ENCODE assay signal across 8 mouse cellular contexts in the genomic region with DNA sequence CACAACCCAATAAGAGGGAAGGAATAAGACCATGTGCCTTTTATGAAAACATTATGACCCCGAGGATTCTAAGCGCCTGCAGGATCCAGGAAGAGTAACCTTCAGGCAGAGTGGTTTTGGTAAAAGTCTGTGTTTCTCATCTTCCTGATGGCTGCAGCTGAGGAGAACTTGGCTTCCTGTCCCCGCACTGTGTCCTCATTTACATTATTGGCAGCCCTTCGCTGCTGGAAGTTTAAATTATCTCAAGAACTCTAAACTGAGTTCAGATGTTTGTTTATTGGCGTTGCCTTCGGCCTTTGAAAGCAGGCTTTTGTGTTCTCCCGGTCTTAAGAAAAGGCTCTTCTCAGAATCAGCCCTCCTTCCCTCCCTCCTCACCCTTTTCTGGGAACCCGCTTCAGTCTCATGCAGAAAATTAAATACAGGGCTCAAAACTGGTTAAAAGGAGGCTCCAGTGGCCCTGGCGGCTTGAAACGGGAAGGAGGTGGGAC.
A peak's percentile ranks its signal among the peaks of the same experiment; 100 is the strongest.
DNase-seq lines count a peak whose midpoint lies in the region; ATAC-seq and TF ChIP-seq lines count a peak whose summit lies in the region.

No protein-coding gene starts in this region.

- peak; percentile 62 for ATAC-seq in lung, embryonic 14.5 days (ENCODE audit: insufficient read depth)
- peak; percentile 45 for ATAC-seq in intestine, embryonic 15.5 days
- peak; percentile 40 for ATAC-seq in neural tube, embryonic 13.5 days (ENCODE audit: low read depth)

- TF ChIP-seq CTCF in lung, embryonic 14.5 days (IDR thresholded peaks at IDR 0.05; ENCODE audit: low read depth), result no peak
- no peak for TF ChIP-seq CTCF in embryonic fibroblast, embryonic 13.5 days (IDR thresholded peaks at IDR 0.05; ENCODE audit: borderline replicate concordance, insufficient read depth, low read length)

- no peaks in the 10 kb centered on the region for H3K9me3 ChIP-seq in lung, embryonic 14.5 days (ENCODE audit: low read depth, low read length)
- H3K9me3 ChIP-seq in intestine, embryonic 15.5 days, result no peaks in the 10 kb centered on the region
- H3K9me3 ChIP-seq in neural tube, embryonic 13.5 days, result no peaks in the 10 kb centered on the region

- no peaks in the 10 kb centered on the region for H3K36me3 ChIP-seq in lung, embryonic 14.5 days (ENCODE audit: insufficient read depth)
- H3K36me3 ChIP-seq in intestine, embryonic 15.5 days, result no peaks in the 10 kb centered on the region
- no peaks in the 10 kb centered on the region for H3K36me3 ChIP-seq in neural tube, embryonic 13.5 days

- no peak for TF ChIP-seq POLR2A in embryonic fibroblast, embryonic 13.5 days (IDR thresholded peaks at IDR 0.05; ENCODE audit: low read depth, low read length)

- peak overlapping the region; percentile 46; the same call in 1 of the 2 replicates for H3K4me3 ChIP-seq in lung, embryonic 14.5 days (ENCODE audit: low read depth, low read length)
- peak overlapping the region; percentile 18; the same call in 1 of the 2 replicates for H3K4me3 ChIP-seq in embryonic fibroblast, embryonic 13.5 days (ENCODE audit: insufficient read depth, low read length)
- peak overlapping the region; percentile 41 for H3K4me3 ChIP-seq in intestine, embryonic 15.5 days (replicated peaks)
- peak overlapping the region; percentile 66 for H3K4me3 ChIP-seq in neural tube, embryonic 13.5 days

- no peaks in the 10 kb centered on the region for H3K27me3 ChIP-seq in lung, embryonic 14.5 days (ENCODE audit: insufficient read depth, low read length)
- 0 out of 2 replicates have a peak, but pooled peaks cover 5% of the 10 kb centered on the region for H3K27me3 ChIP-seq in intestine, embryonic 15.5 days (replicated peaks)
- no peaks in the 10 kb centered on the region for H3K27me3 ChIP-seq in neural tube, embryonic 13.5 days

- WGBS in lung, embryonic 14.5 days, result 2% methylated on average over 10 of the region's 10 CpGs
- 8% methylated on average over 10 of the region's 10 CpGs for WGBS in intestine, embryonic 15.5 days
- 1% methylated on average over 10 of the region's 10 CpGs for WGBS in neural tube, embryonic 13.5 days

- H3K4me1 ChIP-seq in lung, embryonic 14.5 days (ENCODE audit: insufficient read depth), result no peaks in the 10 kb centered on the region
- H3K4me1 ChIP-seq in embryonic fibroblast, embryonic 13.5 days (ENCODE audit: control insufficient read depth, insufficient read depth, low read length), result peaks cover 9% of the 10 kb centered on the region
- H3K4me1 ChIP-seq in intestine, embryonic 15.5 days (replicated peaks), result peaks cover 6% of the 10 kb centered on the region; the same call in 1 of the 2 replicates
- H3K4me1 ChIP-seq in neural tube, embryonic 13.5 days (replicated peaks), result peaks cover 45% of the 10 kb centered on the region

- peak overlapping the region; percentile 76 for H3K4me2 ChIP-seq in lung, embryonic 14.5 days
- peak overlapping the region; percentile 84 for H3K4me2 ChIP-seq in intestine, embryonic 15.5 days (replicated peaks)
- peak overlapping the region; percentile 81 for H3K4me2 ChIP-seq in neural tube, embryonic 13.5 days

- peak overlapping the region; percentile 59 for H3K27ac ChIP-seq in lung, embryonic 14.5 days (ENCODE audit: low read depth)
- peak overlapping the region; percentile 56 for H3K27ac ChIP-seq in embryonic fibroblast, embryonic 13.5 days (ENCODE audit: insufficient read depth, low read length)
- H3K27ac ChIP-seq in intestine, embryonic 15.5 days, result peak overlapping the region; percentile 56; the same call in 1 of the 2 replicates
- H3K27ac ChIP-seq in neural tube, embryonic 13.5 days (replicated peaks), result peak overlapping the region; percentile 93

- peak; percentile 73 for DNase-seq in lung, embryonic 14.5 days
- DNase-seq in lung, postnatal 10 days, result no peak
- DNase-seq in adrenal gland, postnatal 14 days, result no peak
- no peak for DNase-seq in c-Kit-positive CD71-positive TER-119-positive erythroid progenitor cells, embryonic 14.5 days (ENCODE audit: low spot score)
- DNase-seq in layer of hippocampus, postnatal 25 days (ENCODE audit: extremely low spot score in 1 of 2, low spot score in 1 of 2), result no peak

- peak overlapping the region; percentile 53 for H3K9ac ChIP-seq in lung, embryonic 14.5 days
- H3K9ac ChIP-seq in intestine, embryonic 15.5 days, result 0 out of 2 replicates have a peak overlapping the region, but pooled peaks have one; percentile 26
- peak overlapping the region; percentile 82 for H3K9ac ChIP-seq in neural tube, embryonic 13.5 days

Comparison
In these comparisons a context has a peak if more than half of its experiments do, and no peak if none do; other contexts are left out.
1. H3K9ac ChIP-seq: peak in every context shown above with its lines; median percentile 82 in neural tube, embryonic 13.5 days; 53 in lung, embryonic 14.5 days; 26 in intestine, embryonic 15.5 days.